Mouse (Mus musculus): ENCODE data around the gene Ly75. TPM values are rescaled to one million over a fixed set of nuclear protein-coding genes. Genes with fewer than 3 reads are reported as not detected.
A peak's percentile ranks its signal among the peaks of the same experiment; 100 is the strongest.

Ly75 gene
- polyA plus RNA-seq, 1 experiment from 2014 or later, result 2.3 TPM

GRCm38 (mm10) chr2:60346531-60346930 lies 36.6 kb downstream of the Ly75 start:
- Histone ChIP-seq H3K36me3 (ENCODE audit: control insufficient read depth, insufficient read depth, low read length) (no peaks in the 10 kb centered on the region), H3K9ac (ENCODE audit: low read length) (no peak overlapping the region), H3K27ac (ENCODE audit: low read depth, low read length) (no peak overlapping the region), H3K4me2 (no peak overlapping the region), H3K9me3 (ENCODE audit: control insufficient read depth, low read length) (no peaks in the 10 kb centered on the region), H3K27me3 (ENCODE audit: control insufficient read depth, insufficient read depth, low read length) (peaks cover 2% of the 10 kb centered on the region; the same call in 1 of the 2 replicates), H3K4me1 (ENCODE audit: control insufficient read depth, insufficient read depth, low read length) (no peaks in the 10 kb centered on the region), H3K4me3 (ENCODE audit: low read depth, low read length) (no peak overlapping the region)
- ATAC-seq (ENCODE audit: low FRiP score), result no peak
- 52% methylated on average over 8 of the region's 8 CpGs for WGBS
- no peak for DNase-seq (ENCODE audit: low spot score, missing footprints)

- Histone ChIP-seq H3K27ac (ENCODE audit: low read depth, low read length) (no peak overlapping the region), H3K9me3 (ENCODE audit: control insufficient read depth, low read length) (no peaks in the 10 kb centered on the region), H3K4me1 (ENCODE audit: control insufficient read depth, insufficient read depth, low read length) (no peaks in the 10 kb centered on the region), H3K4me3 (ENCODE audit: low read depth, low read length) (no peak overlapping the region), H3K36me3 (ENCODE audit: control insufficient read depth, insufficient read depth, low read length) (no peaks in the 10 kb centered on the region), H3K27me3 (ENCODE audit: control insufficient read depth, insufficient read depth, low read length) (peaks cover 2% of the 10 kb centered on the region; the same call in 1 of the 2 replicates), H3K4me2 (no peak overlapping the region), H3K9ac (ENCODE audit: low read length) (no peak overlapping the region)
- DNase-seq (ENCODE audit: low spot score, missing footprints), result peak; percentile 72
- no peak for ATAC-seq (ENCODE audit: low FRiP score)
- 69% methylated on average over 7 of the region's 7 CpGs for whole genome bisulfite sequencing
Measured at GRCm38 (mm10) chr2:60345717-60346116, 37.4 kb downstream of the Ly75 start.

GRCm38 (mm10) chr2:60343607-60344289 lies 39.4 kb downstream of the Ly75 start:
- Histone ChIP-seq H3K27ac (ENCODE audit: low read depth, low read length) (no peak overlapping the region), H3K4me1 (ENCODE audit: control insufficient read depth, insufficient read depth, low read length) (no peaks in the 10 kb centered on the region), H3K9me3 (ENCODE audit: control insufficient read depth, low read length) (no peaks in the 10 kb centered on the region), H3K4me3 (ENCODE audit: low read depth, low read length) (no peak overlapping the region), H3K9ac (ENCODE audit: low read length) (no peak overlapping the region), H3K36me3 (ENCODE audit: control insufficient read depth, insufficient read depth, low read length) (no peaks in the 10 kb centered on the region), H3K4me2 (no peak overlapping the region), H3K27me3 (ENCODE audit: control insufficient read depth, insufficient read depth, low read length) (peaks cover 2% of the 10 kb centered on the region; the same call in 1 of the 2 replicates)
- WGBS, result 36% methylated on average over 11 of the region's 11 CpGs
- DNase-seq (ENCODE audit: low spot score, missing footprints) (peak; percentile 88), ATAC-seq (ENCODE audit: low FRiP score) (no peak)

- DNase-seq (ENCODE audit: low spot score, missing footprints) (no peak), ATAC-seq (ENCODE audit: low FRiP score) (no peak)
- Histone ChIP-seq H3K4me3 (ENCODE audit: low read depth, low read length) (no peak overlapping the region), H3K36me3 (ENCODE audit: control insufficient read depth, insufficient read depth, low read length) (no peaks in the 10 kb centered on the region), H3K9ac (ENCODE audit: low read length) (no peak overlapping the region), H3K9me3 (ENCODE audit: control insufficient read depth, low read length) (no peaks in the 10 kb centered on the region), H3K4me2 (no peak overlapping the region), H3K27me3 (ENCODE audit: control insufficient read depth, insufficient read depth, low read length) (peaks cover 2% of the 10 kb centered on the region; the same call in 1 of the 2 replicates), H3K27ac (ENCODE audit: low read depth, low read length) (no peak overlapping the region), H3K4me1 (ENCODE audit: control insufficient read depth, insufficient read depth, low read length) (no peaks in the 10 kb centered on the region)
- 63% methylated on average over 4 of the region's 4 CpGs for WGBS
Measured at GRCm38 (mm10) chr2:60342107-60342880, 40.8 kb downstream of the Ly75 start.

- Histone ChIP-seq H3K9ac (ENCODE audit: low read length) (no peak overlapping the region), H3K4me2 (no peak overlapping the region), H3K4me1 (ENCODE audit: control insufficient read depth, insufficient read depth, low read length) (no peaks in the 10 kb centered on the region), H3K27ac (ENCODE audit: low read depth, low read length) (no peak overlapping the region), H3K9me3 (ENCODE audit: control insufficient read depth, low read length) (no peaks in the 10 kb centered on the region), H3K4me3 (ENCODE audit: low read depth, low read length) (no peak overlapping the region), H3K36me3 (ENCODE audit: control insufficient read depth, insufficient read depth, low read length) (no peaks in the 10 kb centered on the region), H3K27me3 (ENCODE audit: control insufficient read depth, insufficient read depth, low read length) (peaks cover 2% of the 10 kb centered on the region; the same call in 1 of the 2 replicates)
- no peak for ATAC-seq (ENCODE audit: low FRiP score)
- no peak for DNase-seq (ENCODE audit: low spot score, missing footprints)
- WGBS, result 30% methylated on average over 9 of the region's 9 CpGs
Measured at GRCm38 (mm10) chr2:60337937-60338336, 45.2 kb downstream of the Ly75 start.

- Histone ChIP-seq H3K36me3 (ENCODE audit: control insufficient read depth, insufficient read depth, low read length) (no peaks in the 10 kb centered on the region), H3K4me3 (ENCODE audit: low read depth, low read length) (no peak overlapping the region), H3K27me3 (ENCODE audit: control insufficient read depth, insufficient read depth, low read length) (no peaks in the 10 kb centered on the region), H3K4me2 (no peak overlapping the region), H3K4me1 (ENCODE audit: control insufficient read depth, insufficient read depth, low read length) (no peaks in the 10 kb centered on the region), H3K9me3 (ENCODE audit: control insufficient read depth, low read length) (no peaks in the 10 kb centered on the region), H3K9ac (ENCODE audit: low read length) (no peak overlapping the region), H3K27ac (ENCODE audit: low read depth, low read length) (no peak overlapping the region)
- 93% methylated on average over 10 of the region's 10 CpGs for WGBS
- DNase-seq (ENCODE audit: low spot score, missing footprints) (no peak), ATAC-seq (ENCODE audit: low FRiP score) (no peak)
Measured at GRCm38 (mm10) chr2:60328641-60329040, 54.5 kb downstream of the Ly75 start.

- Histone ChIP-seq H3K9ac (ENCODE audit: low read length) (no peak overlapping the region), H3K27me3 (ENCODE audit: control insufficient read depth, insufficient read depth, low read length) (no peaks in the 10 kb centered on the region), H3K9me3 (ENCODE audit: control insufficient read depth, low read length) (no peaks in the 10 kb centered on the region), H3K4me1 (ENCODE audit: control insufficient read depth, insufficient read depth, low read length) (no peaks in the 10 kb centered on the region), H3K27ac (ENCODE audit: low read depth, low read length) (no peak overlapping the region), H3K36me3 (ENCODE audit: control insufficient read depth, insufficient read depth, low read length) (no peaks in the 10 kb centered on the region), H3K4me3 (ENCODE audit: low read depth, low read length) (no peak overlapping the region), H3K4me2 (no peak overlapping the region)
- WGBS, result 91% methylated on average over 11 of the region's 11 CpGs
- ATAC-seq (ENCODE audit: low FRiP score) (no peak), DNase-seq (ENCODE audit: low spot score, missing footprints) (no peak)
Measured at GRCm38 (mm10) chr2:60327581-60327980, 55.5 kb downstream of the Ly75 start.

- H3K4me2 ChIP-seq, result no peak overlapping the region
- DNase-seq (ENCODE audit: low spot score, missing footprints), result no peak
- H3K36me3 ChIP-seq (ENCODE audit: control insufficient read depth, insufficient read depth, low read length), result no peaks in the 10 kb centered on the region
- no peak overlapping the region for H3K27ac ChIP-seq (ENCODE audit: low read depth, low read length)
- no peak overlapping the region for H3K9ac ChIP-seq (ENCODE audit: low read length)
- no peaks in the 10 kb centered on the region for H3K27me3 ChIP-seq (ENCODE audit: control insufficient read depth, insufficient read depth, low read length)
- WGBS, result 91% methylated on average over 7 of the region's 7 CpGs
- no peak for ATAC-seq (ENCODE audit: low FRiP score)
- H3K9me3 ChIP-seq (ENCODE audit: control insufficient read depth, low read length), result no peaks in the 10 kb centered on the region
- H3K4me3 ChIP-seq (ENCODE audit: low read depth, low read length), result no peak overlapping the region
- no peaks in the 10 kb centered on the region for H3K4me1 ChIP-seq (ENCODE audit: control insufficient read depth, insufficient read depth, low read length)
Measured at GRCm38 (mm10) chr2:60326948-60327347, 56.2 kb downstream of the Ly75 start.

- ATAC-seq (ENCODE audit: low FRiP score) (no peak), DNase-seq (ENCODE audit: low spot score, missing footprints) (no peak)
Measured at GRCm38 (mm10) chr2:60323411-60323810, 59.7 kb downstream of the Ly75 start.

More at GRCm38 (mm10) chr2:60323411-60323810, 59.7 kb downstream of the Ly75 start:
- Histone ChIP-seq H3K36me3 (ENCODE audit: control insufficient read depth, insufficient read depth, low read length) (no peaks in the 10 kb centered on the region), H3K4me2 (no peak overlapping the region), H3K4me3 (ENCODE audit: low read depth, low read length) (no peak overlapping the region), H3K9ac (ENCODE audit: low read length) (no peak overlapping the region), H3K9me3 (ENCODE audit: control insufficient read depth, low read length) (no peaks in the 10 kb centered on the region), H3K4me1 (ENCODE audit: control insufficient read depth, insufficient read depth, low read length) (no peaks in the 10 kb centered on the region), H3K27ac (ENCODE audit: low read depth, low read length) (no peak overlapping the region), H3K27me3 (ENCODE audit: control insufficient read depth, insufficient read depth, low read length) (no peaks in the 10 kb centered on the region)
- 85% methylated on average over 5 of the region's 5 CpGs for WGBS

Measured in midbrain, embryonic 11.5 days (tissue).